Mouse (Mus musculus): ENCODE measurements around the gene Rars2.

GRCm38 (mm10) chr4:34626401-34626800 lies 11.6 kb downstream of the Rars2 start:
- TF ChIP-seq POLR2A (IDR thresholded peaks at IDR 0.05; ENCODE audit: low read depth, low read length) (no peak), CTCF (IDR thresholded peaks at IDR 0.05; ENCODE audit: extremely low read depth, insufficient read depth, insufficient read length, insufficient replicate concordance) (no peak)

Data from spleen, adult 2 months (tissue).